Mouse (Mus musculus) hindbrain, embryonic 15.5 days (tissue): ENCODE results near the gene Tns4. TPM values are rescaled to one million over a fixed set of nuclear protein-coding genes. Genes with fewer than 3 reads are reported as not detected.

Experiments used
- ATAC-seq: fragments of 200-750 bp; cut with Nextera tagmentation; 2 replicates; pipeline ENCODE4 v1.8.0; 2017; ENCODE audit warnings: low read depth, moderate number of reproducible peaks, moderate TSS enrichment; ENCODE audit not compliant: low FRiP score
- H3K27ac ChIP-seq: fragments of 300-500 bp; sonication (generic); replicated peaks from 2 replicates; pipeline ENCODE4 v1.5.1; 2015; ENCODE audit warnings: mild to moderate bottlenecking, inconsistent platforms
- H3K27me3 ChIP-seq: fragments of 300-500 bp; sonication (generic); 2 replicates; pipeline ENCODE4 v1.6.1; 2015; ENCODE audit warnings: control low read depth, inconsistent platforms
- H3K36me3 ChIP-seq: fragments of 300-500 bp; sonication (generic); 2 replicates; pipeline ENCODE4 v1.6.1; 2015; ENCODE audit warnings: control low read depth, inconsistent platforms
- H3K4me1 ChIP-seq: fragments of 300-500 bp; sonication (generic); replicated peaks from 2 replicates; pipeline ENCODE4 v1.6.1; 2015; ENCODE audit warnings: control low read depth, inconsistent platforms
- H3K4me2 ChIP-seq: fragments of 300-500 bp; sonication (generic); 2 replicates; pipeline ENCODE4 v1.6.1; 2015; ENCODE audit warnings: moderate library complexity, mild to moderate bottlenecking, inconsistent platforms
- H3K4me3 ChIP-seq: fragments of 300-500 bp; sonication (generic); 2 replicates; pipeline ENCODE4 v1.5.1; 2015; ENCODE audit warnings: mild to moderate bottlenecking, inconsistent platforms
- H3K9ac ChIP-seq: fragments of 300-500 bp; sonication (generic); 2 replicates; pipeline ENCODE4 v1.6.1; 2015; ENCODE audit warnings: inconsistent platforms
- H3K9me3 ChIP-seq: fragments of 300-500 bp; sonication (generic); 2 replicates; pipeline ENCODE4 v1.6.1; 2016; ENCODE audit warnings: control low read depth, inconsistent platforms
- WGBS: fragments of 180-500 bp; shearing (Covaris S2); methylation state at CpG from one replicate; pipeline ENCODE4 v1.1.7; 2015; 5-methylcytosine and 5-hydroxymethylcytosine counted together
- polyA plus RNA-seq: library from polyadenylated mRNA; unstranded; fragments of >200 nt; fragmentation: Nextera tagmentation; extraction: Ambion mirVana; gene quantifications from 2 replicates; pipeline ENCODE4 v1.2.1, GENCODE M21; 2015

Tns4 gene
- polyA plus RNA-seq, 1 experiment from 2014 or later = 0.08 TPM

DNA sequence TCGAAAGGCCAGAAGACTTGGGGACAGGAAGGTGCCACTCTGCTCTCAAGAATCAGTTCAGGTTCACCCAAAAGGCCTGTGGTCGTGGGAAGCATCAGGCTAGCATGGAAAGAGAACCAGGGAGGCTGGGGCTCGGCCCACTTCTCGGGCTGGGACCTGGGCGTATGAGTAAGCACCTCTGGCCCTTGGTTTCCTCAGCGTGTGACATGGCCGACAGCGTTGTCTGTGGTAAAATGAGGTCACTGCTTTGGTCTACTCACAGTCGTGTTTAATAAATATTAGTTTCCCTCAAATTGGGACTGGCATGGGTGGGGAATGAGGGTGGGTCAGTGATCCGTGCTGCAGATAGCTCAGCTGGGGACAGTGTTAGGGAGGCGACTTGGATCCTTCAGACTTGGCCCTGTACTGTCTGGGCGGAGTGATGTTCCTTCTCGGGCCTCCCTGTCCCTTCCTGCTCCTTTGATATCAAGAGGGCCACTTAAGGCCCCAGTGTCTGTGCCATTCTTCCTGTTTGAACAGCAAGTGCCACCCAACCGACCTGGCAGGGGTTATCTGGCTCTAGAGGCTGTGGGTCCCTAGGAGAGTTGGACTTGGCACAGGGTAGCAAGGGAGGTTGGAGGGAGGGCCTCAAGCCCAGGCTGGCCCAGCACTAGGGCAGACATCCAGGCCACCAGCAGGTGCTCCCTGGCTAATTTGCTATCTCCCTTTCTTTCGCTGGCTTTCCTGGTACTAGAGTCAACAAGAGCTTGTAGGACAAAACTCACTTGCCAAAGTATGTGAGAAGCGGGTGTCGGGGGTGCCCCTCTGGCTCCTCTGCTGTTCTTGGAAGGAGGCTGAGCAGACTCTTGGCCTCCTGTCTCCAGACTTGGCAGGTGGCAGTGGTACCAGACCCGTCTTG is 38.9 kb upstream of the Tns4 start:
- Histone ChIP-seq H3K27me3 (no peaks in the 10 kb centered on the region), H3K4me1 (peaks cover 30% of the 10 kb centered on the region), H3K9me3 (no peaks in the 10 kb centered on the region), H3K4me3 (no peak overlapping the region), H3K4me2 (no peak overlapping the region), H3K27ac (no peak overlapping the region), H3K9ac (no peak overlapping the region), H3K36me3 (no peaks in the 10 kb centered on the region)
- 83% methylated on average over 18 of the region's 18 CpGs for WGBS
- no peak for ATAC-seq

DNA sequence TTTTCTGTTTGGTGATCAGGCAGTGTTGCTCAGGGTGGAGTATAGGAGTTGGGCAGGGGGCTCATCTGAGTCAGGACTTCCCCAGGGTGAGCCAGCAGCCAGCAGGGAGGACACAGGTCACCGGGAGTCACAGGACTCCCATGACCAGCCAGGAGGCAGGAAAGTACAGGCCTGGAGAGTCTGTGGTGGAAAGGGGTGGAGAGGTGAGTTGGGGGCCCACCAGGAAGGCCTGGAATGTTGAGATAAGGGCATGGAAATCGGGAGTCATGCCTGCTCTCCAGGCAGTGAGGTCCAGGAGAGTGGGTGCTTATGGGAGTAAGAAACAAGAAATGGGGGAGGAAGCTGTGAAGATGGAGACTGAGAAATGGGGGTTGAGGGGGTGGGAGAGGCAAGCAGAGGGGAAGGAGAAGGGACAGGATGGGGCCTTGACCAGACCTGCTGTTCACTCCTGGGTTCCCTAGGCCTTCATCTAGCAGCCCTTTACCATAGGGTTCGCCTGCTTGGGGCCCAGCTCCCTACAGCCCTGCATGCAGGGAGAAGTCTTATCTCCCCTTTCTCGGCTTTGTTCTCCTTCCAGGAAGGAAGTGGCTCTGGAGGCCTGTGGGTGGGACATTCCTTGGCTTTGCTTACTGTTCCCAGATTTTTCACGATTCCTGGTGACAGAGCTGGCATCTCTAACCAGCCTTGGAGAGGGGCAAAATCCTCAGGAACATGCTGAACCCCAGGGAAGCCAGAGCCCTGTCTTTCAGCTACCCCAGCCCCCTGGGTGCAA is 37.6 kb upstream of the Tns4 start:
- Histone ChIP-seq H3K4me1 (peaks cover 20% of the 10 kb centered on the region), H3K4me2 (no peak overlapping the region), H3K36me3 (no peaks in the 10 kb centered on the region), H3K9me3 (no peaks in the 10 kb centered on the region), H3K27ac (no peak overlapping the region), H3K4me3 (no peak overlapping the region), H3K27me3 (no peaks in the 10 kb centered on the region), H3K9ac (no peak overlapping the region)
- no peak for ATAC-seq
- WGBS = 51% methylated on average over 5 of the region's 5 CpGs

- ATAC-seq = no peak
- peaks cover 25% of the 10 kb centered on the region for H3K4me1 ChIP-seq
- H3K9me3 ChIP-seq = no peaks in the 10 kb centered on the region
- no peak overlapping the region for H3K9ac ChIP-seq
- H3K27ac ChIP-seq = no peak overlapping the region
- H3K27me3 ChIP-seq = no peaks in the 10 kb centered on the region
- no peak overlapping the region for H3K4me2 ChIP-seq
- H3K4me3 ChIP-seq = no peak overlapping the region
- no peaks in the 10 kb centered on the region for H3K36me3 ChIP-seq
- WGBS = 46% methylated on average over 10 of the region's 10 CpGs
These were observed 35.5 kb upstream of the Tns4 start for GRCm38 (mm10) chr11:99124635-99125029.

DNA sequence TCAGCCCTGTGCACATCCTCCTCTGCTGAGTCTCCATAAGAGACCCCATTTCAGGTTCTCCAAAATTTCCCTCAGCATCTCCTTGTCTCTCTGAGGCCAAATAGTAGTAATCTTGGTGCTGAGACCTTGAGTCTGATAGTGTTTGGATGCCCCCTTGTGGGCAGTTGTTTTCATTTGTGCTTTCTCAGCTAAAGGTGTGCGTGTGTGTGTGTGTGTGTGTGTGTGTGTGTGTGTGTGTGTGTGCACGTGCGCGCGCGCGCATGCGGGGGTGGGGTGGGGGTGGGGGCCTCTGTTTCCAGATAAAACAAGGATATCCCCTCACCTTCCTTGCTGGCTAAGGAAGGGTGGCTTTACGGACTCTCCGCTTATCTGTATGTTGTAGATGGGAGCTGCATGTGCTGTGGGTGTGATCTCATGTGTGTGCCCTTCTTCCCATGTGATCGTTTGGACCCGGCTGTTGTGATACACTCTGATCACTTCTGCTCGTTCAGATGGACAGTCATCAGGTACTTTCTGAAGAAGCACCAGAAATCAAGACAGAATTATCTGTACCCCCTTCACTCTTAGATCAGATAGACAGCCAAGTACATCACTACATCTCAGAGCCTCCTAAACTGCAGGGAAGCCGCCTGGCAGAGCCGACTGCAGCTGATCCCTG is 35.0 kb upstream of the Tns4 start:
- 50% methylated on average over 15 of the region's 15 CpGs for WGBS
- no peak overlapping the region for H3K9ac ChIP-seq
- no peak for ATAC-seq
- H3K27ac ChIP-seq = no peak overlapping the region
- H3K9me3 ChIP-seq = no peaks in the 10 kb centered on the region
- H3K4me2 ChIP-seq = no peak overlapping the region
- H3K4me3 ChIP-seq = no peak overlapping the region
- no peaks in the 10 kb centered on the region for H3K27me3 ChIP-seq
- no peaks in the 10 kb centered on the region for H3K36me3 ChIP-seq
- peaks cover 25% of the 10 kb centered on the region for H3K4me1 ChIP-seq

- Histone ChIP-seq H3K27ac (no peak overlapping the region), H3K4me2 (no peak overlapping the region), H3K9me3 (no peaks in the 10 kb centered on the region), H3K4me1 (peaks cover 25% of the 10 kb centered on the region), H3K9ac (no peak overlapping the region), H3K27me3 (no peaks in the 10 kb centered on the region), H3K36me3 (no peaks in the 10 kb centered on the region), H3K4me3 (no peak overlapping the region)
- no peak for ATAC-seq
- WGBS = 40% methylated on average over 3 of the region's 3 CpGs
These were observed 33.6 kb upstream of the Tns4 start for GRCm38 (mm10) chr11:99122703-99123102.

DNA sequence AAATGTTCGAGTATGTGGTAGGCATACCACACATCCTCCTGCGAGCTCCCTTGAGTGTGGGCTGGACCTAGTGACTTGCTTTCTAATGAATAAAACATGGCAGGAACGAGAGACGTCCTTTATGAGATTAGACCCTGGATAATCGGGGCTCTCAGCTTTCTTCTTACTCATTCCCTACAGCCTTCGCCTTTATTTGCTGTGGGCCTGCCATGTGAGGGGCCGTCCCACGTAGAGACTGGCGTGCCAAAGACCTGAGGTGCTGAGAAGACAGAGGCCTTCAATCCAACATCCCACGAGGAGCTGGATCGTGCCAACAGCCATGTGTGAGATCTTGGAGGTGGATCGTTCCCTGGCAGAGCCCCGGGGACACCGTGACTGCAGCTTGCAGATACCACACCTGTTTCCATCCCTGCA is 32.1 kb upstream of the Tns4 start:
- Histone ChIP-seq H3K9me3 (no peaks in the 10 kb centered on the region), H3K9ac (no peak overlapping the region), H3K36me3 (no peaks in the 10 kb centered on the region), H3K4me1 (peaks cover 18% of the 10 kb centered on the region), H3K27me3 (no peaks in the 10 kb centered on the region), H3K4me2 (no peak overlapping the region), H3K27ac (no peak overlapping the region; the same call in 1 of the 2 replicates), H3K4me3 (no peak overlapping the region)
- no peak for ATAC-seq
- 39% methylated on average over 14 of the region's 14 CpGs for WGBS

GRCm38 (mm10) chr11:99120524-99121217 is 31.6 kb upstream of the Tns4 start:
- Histone ChIP-seq H3K9me3 (no peaks in the 10 kb centered on the region), H3K9ac (no peak overlapping the region), H3K4me2 (no peak overlapping the region), H3K4me1 (peaks cover 18% of the 10 kb centered on the region), H3K36me3 (no peaks in the 10 kb centered on the region), H3K4me3 (no peak overlapping the region), H3K27me3 (no peaks in the 10 kb centered on the region), H3K27ac (peak overlapping the region; percentile 9; the same call in 1 of the 2 replicates)
- ATAC-seq = no peak
- WGBS = 41% methylated on average over 20 of the region's 20 CpGs

DNA sequence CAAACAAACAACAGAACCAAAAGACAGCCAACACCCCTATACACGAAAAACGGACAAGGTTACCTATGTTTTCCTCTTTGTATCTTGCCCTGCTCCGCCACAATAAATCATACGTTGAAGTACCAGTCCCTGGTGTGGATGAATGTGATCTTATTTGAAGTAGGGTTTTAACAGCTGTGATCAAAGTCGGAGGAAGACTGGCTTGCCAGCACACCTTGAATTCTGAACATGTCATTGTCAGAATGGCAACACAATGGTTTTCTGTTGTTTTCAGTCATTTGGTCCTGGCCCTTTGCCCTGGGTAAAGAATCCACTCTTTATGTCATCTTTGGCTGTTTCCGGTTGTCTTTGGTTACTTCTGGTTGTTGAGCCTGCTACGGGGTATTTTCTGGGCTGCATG is 29.9 kb upstream of the Tns4 start:
- 86% methylated on average over 7 of the region's 7 CpGs for WGBS

DNA sequence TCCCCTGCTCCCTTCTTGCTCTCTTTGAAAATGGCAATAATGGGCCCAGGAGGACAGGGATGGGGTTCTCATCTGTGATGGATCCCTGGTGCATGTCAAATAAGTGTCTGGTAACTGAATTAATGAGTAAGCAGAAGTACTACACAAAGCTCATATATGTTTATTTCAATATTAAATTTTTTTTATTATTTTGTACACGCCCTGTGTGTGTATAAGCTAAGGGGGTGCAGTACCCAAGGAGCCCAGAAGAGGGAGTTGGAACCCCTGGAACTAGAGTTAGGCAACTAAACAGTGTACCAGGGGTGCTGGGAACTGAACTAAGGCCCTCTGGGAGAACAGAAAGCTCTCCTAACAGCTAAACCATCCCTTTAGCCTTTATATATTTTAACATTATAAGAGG is 29.3 kb upstream of the Tns4 start:
- Histone ChIP-seq H3K9me3 (no peaks in the 10 kb centered on the region), H3K27me3 (no peaks in the 10 kb centered on the region), H3K4me1 (peaks cover 11% of the 10 kb centered on the region), H3K27ac (no peak overlapping the region), H3K4me3 (no peak overlapping the region), H3K4me2 (no peak overlapping the region), H3K9ac (no peak overlapping the region), H3K36me3 (no peaks in the 10 kb centered on the region)
- no peak for ATAC-seq
- WGBS = 100% methylated on average over 1 of the region's 1 CpGs

More for the DNA sequence above, 29.9 kb upstream of the Tns4 start:
- H3K4me3 ChIP-seq = no peak overlapping the region
- H3K4me2 ChIP-seq = no peak overlapping the region
- no peak overlapping the region for H3K9ac ChIP-seq
- H3K9me3 ChIP-seq = no peaks in the 10 kb centered on the region
- H3K4me1 ChIP-seq = peaks cover 11% of the 10 kb centered on the region
- H3K27ac ChIP-seq = no peak overlapping the region
- H3K27me3 ChIP-seq = no peaks in the 10 kb centered on the region
- no peak for ATAC-seq
- no peaks in the 10 kb centered on the region for H3K36me3 ChIP-seq

DNA sequence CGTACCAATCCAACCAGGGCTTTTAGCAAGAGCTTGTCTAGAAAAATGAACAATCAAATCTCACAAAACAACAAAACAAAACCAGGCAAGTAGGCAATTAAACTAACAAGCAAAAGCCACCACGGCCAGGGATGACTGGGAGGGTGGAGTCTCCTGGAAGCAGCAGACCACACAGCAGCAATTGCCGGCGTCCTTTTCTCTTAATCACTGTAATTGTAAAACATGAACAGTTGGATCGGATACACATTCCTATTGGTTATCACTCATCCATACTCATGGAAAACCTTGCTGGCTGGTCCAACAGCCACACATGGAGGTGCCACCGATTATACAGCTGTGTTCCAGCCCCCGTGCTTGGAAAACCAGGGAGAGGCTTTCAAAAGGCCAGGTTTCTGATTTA is 28.8 kb upstream of the Tns4 start:
- ATAC-seq = no peak
- Histone ChIP-seq H3K4me3 (no peak overlapping the region), H3K36me3 (no peaks in the 10 kb centered on the region), H3K27ac (no peak overlapping the region), H3K27me3 (no peaks in the 10 kb centered on the region), H3K9me3 (no peaks in the 10 kb centered on the region), H3K4me2 (no peak overlapping the region), H3K9ac (no peak overlapping the region), H3K4me1 (peaks cover 12% of the 10 kb centered on the region)
- 87% methylated on average over 7 of the region's 7 CpGs for WGBS

GRCm38 (mm10) chr11:99115940-99116339 is 26.8 kb upstream of the Tns4 start:
- no peaks in the 10 kb centered on the region for H3K9me3 ChIP-seq
- H3K4me1 ChIP-seq = peaks cover 12% of the 10 kb centered on the region
- no peak for ATAC-seq
- H3K9ac ChIP-seq = no peak overlapping the region
- H3K27me3 ChIP-seq = no peaks in the 10 kb centered on the region
- no peak overlapping the region for H3K4me2 ChIP-seq
- H3K36me3 ChIP-seq = no peaks in the 10 kb centered on the region
- H3K27ac ChIP-seq = no peak overlapping the region
- WGBS = 81% methylated on average over 6 of the region's 6 CpGs
- no peak overlapping the region for H3K4me3 ChIP-seq
